Mouse (Mus musculus) adrenal gland, postnatal 10 days (tissue): ENCODE measurements at regions not wholly inside any gene's neighbourhood (a gene's known extent, or its start where the extent isn't known, plus 50 kb on each side); places are given as distances from the start of the nearest gene placed in this dataset.

ENCODE experiments used
- DNase-seq: peaks from one replicate; pipeline ENCODE4 v3.0.0; 2021; ENCODE audit warnings: mixed read lengths

GRCm38 (mm10) chr5:47608318-47608717 is 374.6 kb upstream of the Slit2 start:
- DNase-seq: peak; percentile 60
